Mouse (Mus musculus) liver, postnatal 0 days (tissue): Measurements from ENCODE around the gene Xpo5. TPM values are rescaled to one million over a fixed set of nuclear protein-coding genes. Genes with fewer than 3 reads are reported as not detected.

Source experiments
- ATAC-seq: fragments of 200-750 bp; cut with Nextera tagmentation; 2 replicates; pipeline ENCODE4 v1.8.0; 2017; ENCODE audit warnings: mild to moderate bottlenecking, moderate library complexity
- DNase-seq: peaks from one replicate; pipeline ENCODE4 v3.0.0-alpha.2; 2016
- H3K27ac ChIP-seq: fragments of 300-500 bp; sonication (generic); 2 replicates; pipeline ENCODE4 v1.5.1; 2014; ENCODE audit warnings: antibody characterized with exemption, moderate library complexity, mild to moderate bottlenecking, low read depth
- H3K27me3 ChIP-seq: fragments of 300-500 bp; sonication (generic); 2 replicates; pipeline ENCODE4 v1.6.1; 2014; ENCODE audit warnings: low read length, control low read depth, mixed read lengths; ENCODE audit not compliant: insufficient read depth
- H3K36me3 ChIP-seq: fragments of 300-500 bp; sonication (generic); replicated peaks from 2 replicates; pipeline ENCODE4 v1.6.1; 2014; ENCODE audit warnings: mild to moderate bottlenecking, control low read depth, low read length, moderate library complexity, mixed read lengths; ENCODE audit not compliant: insufficient read depth
- H3K4me1 ChIP-seq: fragments of 300-500 bp; sonication (generic); 2 replicates; pipeline ENCODE4 v1.6.1; 2014; ENCODE audit warnings: antibody characterized with exemption, mild to moderate bottlenecking, control low read depth; ENCODE audit not compliant: insufficient read depth
- H3K4me2 ChIP-seq: fragments of 300-500 bp; sonication (generic); 2 replicates; pipeline ENCODE4 v1.6.1; 2014; ENCODE audit warnings: low read depth, mild to moderate bottlenecking, low read length, moderate library complexity, mixed read lengths
- H3K4me3 ChIP-seq: fragments of 300-500 bp; sonication (generic); 2 replicates; pipeline ENCODE4 v1.5.1; 2014; ENCODE audit warnings: low read depth, low read length
- H3K9ac ChIP-seq: fragments of 300-500 bp; sonication (generic); replicated peaks from 2 replicates; pipeline ENCODE4 v1.6.1; 2014; ENCODE audit warnings: mild to moderate bottlenecking, moderate library complexity
- H3K9me3 ChIP-seq: fragments of 300-500 bp; sonication (generic); 2 replicates; pipeline ENCODE4 v1.6.1; 2016; ENCODE audit warnings: mild to moderate bottlenecking, control low read depth, low read length, mixed read lengths
- CTCF ChIP-seq: sonication (generic); IDR thresholded peaks from 2 replicates; pipeline ENCODE4 v1.5.1; 2016; ENCODE audit warnings: antibody characterized with exemption, low read depth
- EP300 ChIP-seq: IDR thresholded peaks from 2 replicates; pipeline ENCODE4 v1.6.1; 2016; ENCODE audit warnings: antibody characterized with exemption, low read depth, mild to moderate bottlenecking
- WGBS: fragments of 180-500 bp; shearing (Covaris S2); extraction: QIAGEN DNeasy Blood & Tissue Kit; methylation state at CpG from one replicate; pipeline ENCODE4 v1.1.7; 2014; ENCODE audit not compliant: insufficient replicate concordance; 5-methylcytosine and 5-hydroxymethylcytosine counted together
- polyA plus RNA-seq: library from polyadenylated mRNA; unstranded; fragments of >200 nt; fragmentation: Nextera tagmentation; extraction: Ambion mirVana; gene quantifications from 2 replicates; pipeline ENCODE4 v1.2.1, GENCODE M21; 2015

Xpo5 gene
- polyA plus RNA-seq, 1 experiment from 2014 or later = 8.7 TPM

- ATAC-seq (no peak), DNase-seq (no peak)
- Histone ChIP-seq H3K9me3 (no peaks in the 10 kb centered on the region), H3K4me2 (no peak overlapping the region), H3K9ac (no peak overlapping the region), H3K36me3 (peaks cover 50% of the 10 kb centered on the region), H3K27ac (no peak overlapping the region), H3K4me1 (peaks cover 8% of the 10 kb centered on the region), H3K4me3 (no peak overlapping the region), H3K27me3 (peaks cover 21% of the 10 kb centered on the region)
- TF ChIP-seq CTCF = no peak
- no peak for TF ChIP-seq EP300
- WGBS = 88% methylated on average over 30 of the region's 30 CpGs
Measured at GRCm38 (mm10) chr17:46258279-46259053, 55.9 kb downstream of the Xpo5 start.

- H3K9ac ChIP-seq = no peak overlapping the region
- H3K4me1 ChIP-seq = no peaks in the 10 kb centered on the region
- H3K9me3 ChIP-seq = no peaks in the 10 kb centered on the region
- DNase-seq = no peak
- TF ChIP-seq CTCF (no peak), EP300 (no peak)
- H3K27me3 ChIP-seq = peaks cover 9% of the 10 kb centered on the region
- H3K36me3 ChIP-seq = peaks cover 62% of the 10 kb centered on the region
- no peak overlapping the region for H3K4me2 ChIP-seq
- ATAC-seq = no peak
- no peak overlapping the region for H3K27ac ChIP-seq
- no peak overlapping the region for H3K4me3 ChIP-seq
- WGBS = 89% methylated on average over 15 of the region's 17 CpGs
Measured at GRCm38 (mm10) chr17:46259675-46260074, 57.1 kb downstream of the Xpo5 start.

- Histone ChIP-seq H3K4me2 (no peak overlapping the region), H3K9ac (no peak overlapping the region), H3K27ac (no peak overlapping the region), H3K4me1 (0 out of 2 replicates have a peak, but pooled peaks cover 3% of the 10 kb centered on the region), H3K27me3 (no peaks in the 10 kb centered on the region), H3K4me3 (no peak overlapping the region), H3K36me3 (peaks cover 67% of the 10 kb centered on the region), H3K9me3 (no peaks in the 10 kb centered on the region)
- ATAC-seq (no peak), DNase-seq (no peak)
- 90% methylated on average over 5 of the region's 5 CpGs for WGBS
- TF ChIP-seq EP300 (no peak), CTCF (no peak)
Measured at GRCm38 (mm10) chr17:46262201-46262694, 59.7 kb downstream of the Xpo5 start.

- no peak for DNase-seq
- H3K4me3 ChIP-seq = no peak overlapping the region
- H3K27ac ChIP-seq = 0 out of 2 replicates have a peak overlapping the region, but pooled peaks have one; percentile 30
- H3K4me1 ChIP-seq = 0 out of 2 replicates have a peak, but pooled peaks cover 3% of the 10 kb centered on the region
- no peaks in the 10 kb centered on the region for H3K27me3 ChIP-seq
- no peaks in the 10 kb centered on the region for H3K9me3 ChIP-seq
- H3K4me2 ChIP-seq = no peak overlapping the region
- 83% methylated on average over 12 of the region's 12 CpGs for WGBS
- H3K9ac ChIP-seq = no peak overlapping the region
- TF ChIP-seq EP300 = no peak
- no peak for TF ChIP-seq CTCF
- peak; percentile 76 for ATAC-seq
- H3K36me3 ChIP-seq = peaks cover 51% of the 10 kb centered on the region
Measured at GRCm38 (mm10) chr17:46265502-46265901, 62.9 kb downstream of the Xpo5 start.

- no peak overlapping the region for H3K4me3 ChIP-seq
- H3K9me3 ChIP-seq = no peaks in the 10 kb centered on the region
- no peak overlapping the region for H3K4me2 ChIP-seq
- 0 out of 2 replicates have a peak overlapping the region, but pooled peaks have one; percentile 30 for H3K27ac ChIP-seq
- H3K36me3 ChIP-seq = peaks cover 52% of the 10 kb centered on the region
- peak; percentile 88 for TF ChIP-seq CTCF
- TF ChIP-seq EP300 = no peak
- H3K4me1 ChIP-seq = 0 out of 2 replicates have a peak, but pooled peaks cover 3% of the 10 kb centered on the region
- no peaks in the 10 kb centered on the region for H3K27me3 ChIP-seq
- H3K9ac ChIP-seq = peak overlapping the region; percentile 21; the same call in 1 of the 2 replicates
- ATAC-seq = peak; percentile 69
- WGBS = 29% methylated on average over 14 of the region's 14 CpGs
- peak; percentile 82 for DNase-seq
Measured at GRCm38 (mm10) chr17:46265918-46266618, 63.5 kb downstream of the Xpo5 start.

- ATAC-seq = no peak
- 79% methylated on average over 6 of the region's 6 CpGs for WGBS
- TF ChIP-seq EP300 (no peak), CTCF (no peak)
- H3K27me3 ChIP-seq = no peaks in the 10 kb centered on the region
- H3K4me3 ChIP-seq = no peak overlapping the region
- 0 out of 2 replicates have a peak, but pooled peaks cover 3% of the 10 kb centered on the region for H3K4me1 ChIP-seq
- H3K9ac ChIP-seq = no peak overlapping the region
- peaks cover 52% of the 10 kb centered on the region for H3K36me3 ChIP-seq
- H3K9me3 ChIP-seq = no peaks in the 10 kb centered on the region
- no peak for DNase-seq
- no peak overlapping the region for H3K4me2 ChIP-seq
- H3K27ac ChIP-seq = no peak overlapping the region
Measured at GRCm38 (mm10) chr17:46266986-46267385, 64.4 kb downstream of the Xpo5 start.
